Comparison of ENCODE assay signal across 22 mouse cellular contexts in genomic region chr17:79152823-79153222, GRCm38 (mm10).
DNase-seq lines count a peak whose midpoint lies in the region; ATAC-seq and TF ChIP-seq lines count a peak whose summit lies in the region.
"Had no signal": no experiment of that assay in that cellular context is flagged by ENCODE, and none has a peak within 500 bp of the region (broad histone marks: within the 10 kb centered on the region; RNA-seq: fewer than 3 reads in every experiment).

No protein-coding gene starts in this region.

- H3K4me2 ChIP-seq in kidney, embryonic 15.5 days = no peak overlapping the region
- no peak overlapping the region for H3K4me2 ChIP-seq in kidney, postnatal 0 days (ENCODE audit: low read length)
- H3K4me2 ChIP-seq: embryonic facial prominence, embryonic 13.5 days; embryonic facial prominence, embryonic 15.5 days; forebrain, embryonic 12.5 days had no signal

- H3K9me3 ChIP-seq in kidney, embryonic 15.5 days (replicated peaks) = no peaks in the 10 kb centered on the region
- no peaks in the 10 kb centered on the region for H3K9me3 ChIP-seq in kidney, postnatal 0 days (replicated peaks; ENCODE audit: low read length)
- H3K9me3 ChIP-seq: embryonic facial prominence, embryonic 13.5 days; embryonic facial prominence, embryonic 15.5 days; forebrain, embryonic 10.5 days; forebrain, embryonic 12.5 days had no signal

- H3K4me1 ChIP-seq in kidney, embryonic 15.5 days = no peaks in the 10 kb centered on the region
- H3K4me1 ChIP-seq in kidney, postnatal 0 days (replicated peaks; ENCODE audit: insufficient read depth, low read length) = no peaks in the 10 kb centered on the region
- H3K4me1 ChIP-seq: embryonic facial prominence, embryonic 13.5 days; embryonic facial prominence, embryonic 15.5 days; forebrain, embryonic 10.5 days; forebrain, embryonic 12.5 days had no signal

- WGBS in kidney, embryonic 15.5 days = 51% methylated on average over 3 of the region's 3 CpGs
- whole genome bisulfite sequencing in kidney, postnatal 0 days = 64% methylated on average over 3 of the region's 3 CpGs

- no peak overlapping the region for H3K9ac ChIP-seq in kidney, embryonic 15.5 days
- no peak overlapping the region for H3K9ac ChIP-seq in kidney, postnatal 0 days (ENCODE audit: low read depth, low read length)
- H3K9ac ChIP-seq: embryonic facial prominence, embryonic 13.5 days; embryonic facial prominence, embryonic 15.5 days; forebrain, embryonic 12.5 days had no signal

- TF ChIP-seq CTCF in kidney, postnatal 0 days (IDR thresholded peaks at IDR 0.05; ENCODE audit: low read depth) = no peak

- H3K27me3 ChIP-seq in kidney, embryonic 15.5 days = no peaks in the 10 kb centered on the region
- H3K27me3 ChIP-seq in kidney, postnatal 0 days (ENCODE audit: insufficient read depth, low read length) = no peaks in the 10 kb centered on the region
- H3K27me3 ChIP-seq: embryonic facial prominence, embryonic 13.5 days; embryonic facial prominence, embryonic 15.5 days; forebrain, embryonic 12.5 days had no signal

- no peak overlapping the region for H3K27ac ChIP-seq in kidney, embryonic 15.5 days
- no peak overlapping the region for H3K27ac ChIP-seq in kidney, postnatal 0 days
- H3K27ac ChIP-seq: embryonic facial prominence, embryonic 13.5 days; embryonic facial prominence, embryonic 15.5 days; forebrain, embryonic 10.5 days; forebrain, embryonic 12.5 days had no signal

- no peak overlapping the region for H3K4me3 ChIP-seq in kidney, embryonic 15.5 days (replicated peaks)
- no peak overlapping the region for H3K4me3 ChIP-seq in kidney, postnatal 0 days (replicated peaks; ENCODE audit: low read depth, low read length)
- H3K4me3 ChIP-seq: embryonic facial prominence, embryonic 13.5 days; embryonic facial prominence, embryonic 15.5 days; erythroblast, embryonic 14.5 days; forebrain, embryonic 10.5 days; forebrain, embryonic 12.5 days had no signal

- H3K36me3 ChIP-seq in kidney, embryonic 15.5 days = no peaks in the 10 kb centered on the region
- H3K36me3 ChIP-seq in kidney, postnatal 0 days (ENCODE audit: insufficient read depth, low read length) = no peaks in the 10 kb centered on the region
- H3K36me3 ChIP-seq: embryonic facial prominence, embryonic 13.5 days; embryonic facial prominence, embryonic 15.5 days; forebrain, embryonic 10.5 days; forebrain, embryonic 12.5 days had no signal

- DNase-seq in kidney, adult 9 months = no peak
- DNase-seq in kidney, postnatal 0 days (ENCODE audit: low spot score) = peak; percentile 89
- DNase-seq in kidney, postnatal 14 days = no peak
- peak; percentile 49 to 52 for DNase-seq in kidney, postnatal 4 days
- DNase-seq in kidney, adult 18-20 months = no peak
- DNase-seq: adrenal gland, adult 2 months; adrenal gland, postnatal 10 days; adrenal gland, postnatal 25 days; cerebellum, adult 11 months; cerebellum, adult 18-20 months; cerebellum, adult 8-10 months; cerebellum, adult 9-11 months; cerebellum, postnatal 14 days; cerebellum, postnatal 36 days; embryo, embryonic 11 days had no signal

- 0 out of 2 replicates have a peak, but pooled peaks have one; percentile 36 for ATAC-seq in kidney, embryonic 15.5 days (replicated peaks; ENCODE audit: low FRiP score)
- no peak for ATAC-seq in kidney, postnatal 0 days (replicated peaks; ENCODE audit: low FRiP score, low read depth)
- ATAC-seq: forebrain, embryonic 14.5 days had no signal

Comparison
In these comparisons a context has a peak if more than half of its experiments do, and no peak if none do; other contexts are left out.
1. DNase-seq: peak in kidney, postnatal 0 days (single experiment) and kidney, postnatal 4 days (2 of 2); none in kidney, adult 9 months (single experiment), kidney, postnatal 14 days (single experiment) and kidney, adult 18-20 months (single experiment).